Mouse (Mus musculus): ENCODE measurements around the gene Ptx4. TPM values are rescaled to one million over a fixed set of nuclear protein-coding genes. Genes with fewer than 3 reads are reported as not detected.

The Ptx4 gene
- total RNA-seq (2021), result under 1 TPM; 0.67 to 0.91 TPM

DNA sequence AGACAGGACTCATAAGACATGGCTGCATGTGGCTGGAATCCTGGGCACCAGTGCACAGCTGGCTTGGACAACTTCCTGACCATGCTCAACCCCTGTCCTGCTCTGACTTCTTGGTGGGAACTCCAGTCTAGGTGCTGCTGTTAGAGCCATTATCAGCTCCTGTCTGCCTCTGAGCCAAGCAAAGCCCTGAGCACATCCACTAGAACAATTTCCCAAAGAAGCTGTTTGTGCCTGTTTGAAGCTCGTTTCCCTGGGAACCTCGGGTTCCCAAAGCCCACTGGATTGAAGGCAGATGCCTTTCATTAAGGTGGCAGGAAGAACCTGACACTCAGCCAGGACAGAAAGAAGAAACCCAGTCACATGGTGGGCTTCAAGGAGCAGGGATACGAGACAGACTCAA lies at the start of gene Ptx4:
TSS of gene Ptx4 (plus strand) at position 355 of the 400 bp plus-strand sequence.
- no peak for DNase-seq (ENCODE audit: low spot score in 2 of 2)
- intact Hi-C loops (cut with DNase I), result no loop called here

DNA sequence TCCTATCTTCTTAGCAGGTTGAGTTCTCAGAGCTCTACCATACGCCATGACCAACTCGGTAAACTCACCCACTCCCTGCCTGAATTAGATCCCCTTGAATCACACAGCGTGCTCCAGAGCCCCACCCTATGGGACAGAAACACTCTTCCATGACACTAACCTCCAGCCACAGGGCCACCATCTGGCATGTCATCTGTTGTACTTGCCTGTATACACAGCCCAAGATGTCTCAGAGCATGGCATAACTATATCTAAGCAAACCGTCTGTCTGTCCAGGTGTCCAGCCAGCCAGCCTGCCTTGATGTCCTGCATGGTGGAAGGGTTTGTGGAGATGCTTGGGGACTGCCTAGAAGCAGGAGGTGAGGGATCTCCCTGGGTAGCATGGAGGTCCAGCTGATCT lies 43.7 kb upstream of the Ptx4 start:
- intact Hi-C loops (cut with DNase I), result no loop called here
- no peak for DNase-seq (ENCODE audit: low spot score in 2 of 2)

DNA sequence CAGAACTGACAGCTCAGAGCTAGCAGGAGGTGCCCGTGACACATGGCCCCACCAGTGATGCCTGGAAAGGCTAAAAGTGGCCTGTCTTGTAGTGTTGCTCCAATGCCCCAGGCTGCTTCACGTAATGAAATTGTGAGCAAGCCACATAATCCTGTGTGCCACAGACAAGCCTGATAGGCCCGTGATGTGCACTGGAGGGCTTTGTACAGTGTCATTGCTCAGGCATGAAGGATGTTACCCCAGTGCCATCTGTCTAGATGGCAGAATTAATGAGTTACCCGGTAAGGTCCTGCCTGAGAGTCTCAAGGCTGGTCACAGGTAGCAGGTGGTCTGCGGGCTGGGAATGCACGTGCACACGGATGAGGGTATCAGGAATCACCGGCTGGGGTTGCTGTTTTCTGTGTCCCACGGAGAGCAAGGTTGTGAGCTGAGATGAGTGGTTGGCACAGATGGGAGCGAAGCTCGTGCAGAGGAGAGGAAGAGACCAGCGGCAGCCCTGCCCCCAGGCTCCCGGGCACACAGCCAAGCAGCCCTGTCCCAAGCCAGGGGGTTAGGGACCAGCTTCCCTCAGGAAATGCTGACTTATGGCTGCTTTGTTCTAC lies 42.7 kb upstream of the Ptx4 start:
- intact Hi-C loops (cut with DNase I), result no loop called here
- peak; percentile 38 to 40 for DNase-seq (ENCODE audit: low spot score in 2 of 2)

DNA sequence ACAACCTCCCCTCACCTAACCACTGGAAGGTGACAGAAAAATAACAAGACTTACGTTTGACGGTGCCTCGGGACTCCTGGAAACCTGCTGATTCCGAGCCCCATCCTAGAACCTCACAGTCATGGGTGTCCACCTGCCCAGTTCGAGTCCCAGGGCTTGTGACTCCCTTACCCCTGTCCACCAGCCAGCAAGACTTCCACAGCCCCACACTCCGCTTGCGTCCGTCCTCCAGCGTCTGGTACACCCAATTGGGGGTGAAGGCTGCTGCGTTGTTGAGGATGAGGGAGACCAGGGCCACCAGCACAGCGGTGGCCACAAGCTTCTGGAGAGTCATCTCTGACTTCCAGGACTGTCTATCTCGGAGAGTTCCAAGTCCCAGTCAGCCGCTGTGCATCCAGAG lies 40.4 kb upstream of the Ptx4 start:
- intact Hi-C loops (cut with DNase I), result loop anchor here (5.0 kb wide), 1 partner anchor 38 kb away; no protein-coding TSS in a partner anchor
- no peak for DNase-seq (ENCODE audit: low spot score in 2 of 2)

DNA sequence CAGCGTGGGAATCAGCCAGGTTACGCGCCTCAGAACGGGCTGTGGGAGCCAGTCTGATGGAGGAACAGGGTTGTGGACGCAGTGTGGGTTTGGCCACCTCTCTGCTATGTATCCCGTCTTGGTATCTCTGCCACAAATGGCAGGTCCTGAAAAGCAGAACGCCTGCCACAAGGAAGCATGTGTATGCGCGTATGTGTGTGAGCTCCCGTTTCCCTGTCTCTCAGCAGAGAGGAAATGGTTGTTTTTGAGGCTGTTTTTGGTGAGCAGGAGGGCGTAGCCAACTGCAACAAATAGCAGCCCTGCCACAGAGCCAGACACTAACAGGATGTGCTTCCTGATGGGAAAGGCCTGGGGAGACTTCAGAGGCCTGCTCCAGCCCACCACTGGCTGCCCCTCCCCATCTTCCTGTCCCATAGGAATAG lies 39.6 kb upstream of the Ptx4 start:
- intact Hi-C loops (cut with DNase I), result loop anchor here (5.0 kb wide), 1 partner anchor 39 kb away; no protein-coding TSS in a partner anchor
- DNase-seq (ENCODE audit: low spot score in 2 of 2), result no peak

DNA sequence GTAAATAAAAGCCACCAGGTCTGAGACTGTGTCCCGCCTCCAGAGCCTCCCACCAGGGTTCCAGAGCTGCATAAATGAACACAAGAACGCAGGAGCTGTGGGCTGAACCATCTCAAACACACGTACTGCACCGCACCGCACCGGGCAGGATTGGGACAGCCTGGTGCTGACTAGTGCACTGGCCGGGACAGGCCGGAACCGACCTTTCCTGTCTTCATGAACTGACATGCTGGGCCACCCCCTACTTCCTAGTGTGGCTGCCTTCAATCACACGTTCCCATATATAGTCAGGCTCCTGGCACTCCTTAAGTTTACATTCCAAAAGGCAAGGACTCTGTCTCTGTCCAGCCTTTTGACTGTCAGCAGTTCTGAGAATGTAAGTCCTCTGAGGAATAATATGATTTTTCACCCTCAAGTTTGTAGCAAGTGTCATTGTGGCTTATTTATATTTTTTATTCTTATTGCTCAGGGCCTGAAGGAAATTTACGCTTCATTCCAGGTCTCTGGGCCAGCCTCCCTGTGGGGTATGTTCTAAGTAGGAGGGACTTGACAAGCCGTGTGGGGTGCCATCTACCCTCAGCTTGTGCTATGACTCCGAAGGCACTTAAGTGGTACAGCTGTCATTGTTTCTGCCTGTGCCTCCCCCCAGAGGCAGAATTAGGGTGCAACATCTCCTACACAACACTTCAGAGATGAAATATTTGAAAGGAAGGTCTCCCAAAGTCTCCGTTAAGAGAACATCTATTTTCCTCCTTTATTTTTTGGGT lies 38.3 kb upstream of the Ptx4 start:
- DNase-seq (ENCODE audit: low spot score in 2 of 2), result no peak
- intact Hi-C loops (cut with DNase I), result loop anchor here (5.0 kb wide), 1 partner anchor 40 kb away; no protein-coding TSS in a partner anchor

DNA sequence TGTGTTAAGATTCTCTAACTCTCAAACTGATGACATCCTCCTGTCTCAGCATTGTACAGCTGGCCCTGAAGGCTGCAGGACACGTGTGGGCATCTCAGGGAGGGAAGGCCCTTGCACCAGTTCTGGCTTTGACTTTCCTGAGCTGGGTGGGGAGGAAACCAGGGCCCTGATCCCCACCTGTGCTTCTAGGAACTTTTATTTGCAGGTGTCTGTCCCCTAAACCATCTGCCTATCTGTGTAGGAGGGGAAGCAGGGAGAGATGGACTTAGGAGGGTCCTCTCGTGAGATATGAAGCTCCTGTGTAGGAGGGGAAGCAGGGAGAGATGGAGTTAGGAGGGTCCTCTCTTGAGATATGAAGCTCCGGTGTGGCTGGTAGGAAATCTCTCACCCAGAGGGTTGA lies 37.7 kb upstream of the Ptx4 start:
- no peak for DNase-seq (ENCODE audit: low spot score in 2 of 2)
- intact Hi-C loops (cut with DNase I), result loop anchor here (5.0 kb wide), 1 partner anchor 41 kb away; no protein-coding TSS in a partner anchor

DNA sequence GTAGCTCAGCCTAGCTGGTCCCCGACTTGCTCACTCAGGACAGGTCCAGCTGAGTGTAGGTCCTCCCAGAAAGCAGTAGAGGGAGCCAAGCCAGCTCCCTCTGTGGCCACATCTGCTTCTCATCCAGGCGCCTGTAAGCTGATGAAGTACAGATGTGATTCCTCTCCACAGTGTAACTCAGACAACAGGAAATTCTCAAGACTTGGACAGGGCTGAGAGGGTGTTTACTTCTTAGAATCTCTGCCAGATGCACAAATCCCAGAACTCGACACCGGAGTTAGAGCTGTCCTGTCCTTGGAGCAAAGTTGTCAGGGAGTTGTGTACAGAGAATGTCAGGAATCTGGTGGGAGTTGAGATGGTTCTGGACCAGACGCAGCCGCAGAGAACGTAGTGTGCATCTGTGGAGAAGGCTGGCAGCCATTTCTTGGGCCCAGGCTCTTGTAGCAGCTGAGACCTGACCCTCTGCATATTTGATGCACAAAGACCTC lies 37.1 kb upstream of the Ptx4 start, which contains the start of gene Tmem204:
TSS of gene Tmem204 (minus strand) at position 148 of the 488 bp plus-strand sequence.
- DNase-seq (ENCODE audit: low spot score in 2 of 2), result no peak

DNA sequence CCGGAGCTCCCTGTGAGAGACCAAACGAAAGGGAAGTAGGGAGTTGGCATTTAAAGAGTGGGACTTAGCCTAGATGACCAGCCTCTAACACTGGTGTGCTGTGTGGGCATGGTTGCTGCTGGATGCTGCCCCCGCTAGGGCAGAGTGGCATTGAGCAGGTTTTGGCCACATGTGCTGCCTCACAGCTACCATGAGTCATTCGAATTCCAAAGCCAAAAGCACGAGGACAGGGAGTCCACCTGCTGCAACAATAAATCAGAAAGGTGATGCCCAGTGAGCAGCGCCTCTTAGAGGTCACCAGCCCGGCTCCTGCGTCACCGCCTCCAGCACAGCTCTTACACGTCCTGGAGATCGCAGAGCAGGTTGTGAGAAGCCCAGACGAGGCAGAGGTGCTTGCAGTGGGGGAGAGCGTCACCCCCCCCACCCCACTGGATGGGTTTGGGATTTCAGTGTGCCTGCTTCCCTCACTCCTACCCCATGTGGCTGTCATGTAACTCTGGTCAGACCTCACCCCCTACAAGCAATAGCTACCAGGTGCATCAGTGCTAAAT lies 35.6 kb upstream of the Ptx4 start:
- DNase-seq (ENCODE audit: low spot score in 2 of 2), result no peak
- intact Hi-C loops (cut with DNase I), result loop anchor here (5.0 kb wide), 1 partner anchor 43 kb away; no protein-coding TSS in a partner anchor

More for the DNA sequence above, 37.1 kb upstream of the Ptx4 start, which contains the start of gene Tmem204:
- intact Hi-C loops (cut with DNase I), result loop anchor here (5.0 kb wide), 1 partner anchor 41 kb away; no protein-coding TSS in a partner anchor

DNA sequence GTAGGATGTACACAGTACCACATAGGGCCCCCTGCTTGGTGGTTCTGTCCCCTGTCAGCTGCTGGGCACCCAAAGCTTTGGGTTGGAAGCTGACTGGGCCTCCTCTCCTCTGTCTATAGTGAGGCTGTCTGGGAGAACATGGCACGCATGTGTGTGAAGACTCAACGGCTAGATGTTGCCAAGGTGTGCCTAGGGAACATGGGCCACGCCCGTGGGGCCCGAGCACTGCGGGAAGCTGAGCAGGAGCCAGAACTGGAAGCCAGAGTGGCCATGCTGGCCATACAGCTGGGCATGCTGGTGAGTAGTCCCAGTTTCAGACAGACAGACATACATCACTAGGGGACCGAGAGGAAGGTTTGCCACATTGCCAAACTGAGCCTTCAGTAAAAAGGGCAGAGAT lies 33.8 kb upstream of the Ptx4 start:
- intact Hi-C loops (cut with DNase I), result no loop called here
- DNase-seq (ENCODE audit: low spot score in 2 of 2), result no peak

DNA sequence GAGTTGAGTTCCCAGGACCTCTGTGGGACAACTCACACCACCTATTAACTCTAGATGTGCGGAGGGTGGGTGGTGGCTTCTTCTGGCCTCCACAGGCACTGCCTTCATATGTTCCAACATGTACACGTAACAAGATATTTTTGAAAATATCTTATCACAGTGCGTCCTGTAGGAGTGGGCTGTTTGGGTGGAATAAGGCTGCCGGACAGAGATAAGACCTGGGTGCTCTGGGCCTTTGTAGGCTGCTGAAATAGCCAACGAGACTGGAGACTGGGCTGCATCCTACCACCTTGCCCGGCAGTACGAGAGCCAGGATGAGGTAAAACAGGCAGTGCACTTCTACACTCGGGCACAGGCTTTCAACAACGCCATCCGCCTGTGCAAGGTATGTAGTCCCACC lies 31.4 kb upstream of the Ptx4 start:
- DNase-seq (ENCODE audit: low spot score in 2 of 2), result no peak
- intact Hi-C loops (cut with DNase I), result no loop called here

DNA sequence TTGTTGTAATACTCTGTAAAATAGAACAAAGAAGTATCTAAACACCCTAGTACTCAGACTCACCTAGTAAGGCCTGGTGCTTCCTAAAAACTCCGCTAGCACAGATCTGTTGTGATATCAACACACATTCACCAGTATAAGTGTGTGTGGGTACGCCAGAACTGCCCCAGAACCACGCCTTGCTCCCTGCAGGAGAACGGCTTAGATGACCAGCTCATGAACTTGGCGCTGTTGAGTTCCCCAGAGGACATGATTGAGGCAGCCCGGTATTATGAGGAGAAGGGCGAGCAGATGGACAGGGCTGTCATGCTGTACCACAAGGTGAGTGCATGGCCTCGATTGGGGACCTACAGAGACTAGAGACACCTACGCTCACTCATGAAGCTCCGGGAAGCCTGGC lies 30.1 kb upstream of the Ptx4 start:
- DNase-seq (ENCODE audit: low spot score in 2 of 2), result no peak
- intact Hi-C loops (cut with DNase I), result no loop called here

DNA sequence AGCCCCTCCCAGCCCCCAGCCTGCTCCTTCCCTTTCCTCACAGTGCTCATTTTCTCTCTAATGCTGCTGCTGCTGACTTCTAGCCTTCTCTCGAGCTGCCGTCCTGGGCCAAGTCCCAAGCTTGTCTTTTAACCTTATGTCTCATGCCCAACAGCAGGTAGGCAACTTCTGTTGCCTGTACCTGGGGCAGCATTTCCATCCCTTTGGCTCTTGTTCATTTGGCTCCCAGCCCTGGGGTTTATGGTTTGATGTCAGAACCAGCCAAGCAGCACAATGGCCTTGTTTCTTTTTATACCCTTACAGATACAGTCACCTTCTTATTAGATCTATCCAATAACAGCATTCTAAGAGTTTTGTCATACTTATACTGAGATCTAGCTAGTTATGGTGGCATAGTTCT lies 24.3 kb upstream of the Ptx4 start:
- DNase-seq (ENCODE audit: low spot score in 2 of 2), result no peak
- intact Hi-C loops (cut with DNase I), result no loop called here

DNA sequence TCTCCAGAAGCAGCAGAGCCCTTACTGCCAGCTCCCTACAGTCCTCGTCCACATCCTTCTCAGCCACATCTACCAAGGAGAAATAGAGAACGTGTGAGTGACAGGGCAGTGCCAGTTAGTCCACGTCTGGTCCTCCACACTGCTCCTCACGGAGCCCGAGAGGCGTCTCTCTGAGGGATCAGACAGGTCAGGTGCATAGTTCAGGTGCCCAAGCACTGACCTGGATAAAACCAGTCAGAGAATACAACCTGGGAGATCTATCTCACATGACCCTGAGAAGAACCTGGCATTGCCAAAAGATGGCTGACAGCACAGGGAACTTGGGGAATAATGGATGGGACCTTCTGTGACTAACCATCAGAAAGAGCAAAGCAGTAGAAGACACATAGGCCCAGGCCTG lies 20.5 kb upstream of the Ptx4 start:
- intact Hi-C loops (cut with DNase I), result no loop called here

DNA sequence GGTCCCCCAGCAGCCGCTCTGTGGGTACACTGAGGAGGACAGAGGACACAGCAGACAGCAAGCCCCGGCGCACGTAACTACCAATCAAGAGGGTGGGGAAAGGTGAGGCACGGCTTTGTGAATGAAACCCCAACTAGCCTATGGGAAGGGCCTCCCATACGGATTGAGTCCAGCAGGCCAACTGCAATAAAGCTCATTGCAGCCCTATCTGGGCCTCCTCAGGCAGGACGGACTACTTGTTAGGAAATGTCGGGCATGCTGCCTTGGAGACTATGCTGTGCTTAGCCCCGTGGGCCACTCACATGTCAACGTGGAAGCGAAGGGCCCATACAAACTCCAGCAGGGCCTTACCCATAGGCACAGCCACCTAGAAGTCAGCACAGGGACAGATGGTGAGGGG lies 19.2 kb upstream of the Ptx4 start:
- intact Hi-C loops (cut with DNase I), result no loop called here

More for the DNA sequence above, 20.5 kb upstream of the Ptx4 start:
- DNase-seq (ENCODE audit: low spot score in 2 of 2), result no peak

DNA sequence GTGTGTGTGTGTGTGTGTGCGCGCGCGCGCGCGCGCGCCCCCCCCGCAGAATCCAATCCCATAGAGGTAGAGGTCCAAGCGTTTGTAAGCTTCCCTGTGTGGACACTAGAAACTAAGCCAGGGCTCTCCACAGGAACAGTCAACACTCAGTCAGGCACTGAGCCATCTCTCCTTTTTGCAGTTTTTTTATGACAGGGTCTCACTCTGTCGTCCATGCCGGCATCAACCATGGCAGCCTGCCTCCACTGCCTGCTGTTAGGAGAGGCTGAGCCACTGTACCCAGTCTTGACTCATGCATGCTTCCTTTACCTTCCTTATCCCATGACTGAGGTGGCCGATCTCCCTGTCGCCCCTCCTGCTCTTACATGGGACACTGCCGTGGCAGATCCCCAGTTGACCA lies 12.8 kb upstream of the Ptx4 start:
- no peak for DNase-seq (ENCODE audit: low spot score in 2 of 2)
- intact Hi-C loops (cut with DNase I), result no loop called here

More for the DNA sequence above, 19.2 kb upstream of the Ptx4 start:
- no peak for DNase-seq (ENCODE audit: low spot score in 2 of 2)

DNA sequence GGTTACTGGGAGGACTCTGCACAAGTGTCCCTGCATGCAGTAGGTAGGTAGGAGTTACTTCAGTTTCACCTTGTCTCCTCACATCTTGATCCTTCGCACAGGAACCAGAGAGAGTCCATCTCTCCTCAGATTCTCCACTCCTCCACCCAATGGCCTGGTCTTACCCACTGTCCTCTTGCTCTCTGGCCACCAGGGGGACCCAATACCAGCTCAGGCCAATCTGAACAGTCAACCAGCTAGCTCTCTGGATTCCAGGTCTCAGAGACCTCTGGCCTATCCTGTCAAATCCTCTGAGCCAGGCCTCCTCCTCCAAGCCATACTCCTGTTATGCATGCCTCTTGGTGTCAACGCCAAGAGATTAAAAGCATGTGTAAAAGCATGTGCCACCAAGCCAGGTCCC lies 11.0 kb upstream of the Ptx4 start:
- intact Hi-C loops (cut with DNase I), result no loop called here
- no peak for DNase-seq (ENCODE audit: low spot score in 2 of 2)

DNA sequence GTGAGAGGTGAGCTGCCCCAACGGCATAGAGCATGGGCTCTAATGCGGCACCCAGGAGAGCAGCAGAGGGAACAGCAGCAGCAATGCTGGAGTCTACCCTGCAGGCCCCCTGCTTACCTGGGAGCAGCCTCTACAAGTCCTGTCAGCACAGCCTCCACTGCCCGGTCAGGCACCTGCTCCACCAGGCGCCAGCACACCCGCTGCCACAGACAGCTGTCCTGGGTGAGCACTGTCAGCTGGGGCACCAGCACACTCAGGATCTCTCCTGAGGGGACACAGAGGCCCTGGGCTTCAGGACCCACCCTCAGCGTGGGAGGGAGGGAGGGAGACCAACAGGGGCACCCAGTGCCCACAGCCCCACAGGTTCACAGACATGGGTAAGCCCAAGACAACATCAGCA lies 10.0 kb upstream of the Ptx4 start:
- intact Hi-C loops (cut with DNase I), result no loop called here
- DNase-seq (ENCODE audit: low spot score in 2 of 2), result no peak

DNA sequence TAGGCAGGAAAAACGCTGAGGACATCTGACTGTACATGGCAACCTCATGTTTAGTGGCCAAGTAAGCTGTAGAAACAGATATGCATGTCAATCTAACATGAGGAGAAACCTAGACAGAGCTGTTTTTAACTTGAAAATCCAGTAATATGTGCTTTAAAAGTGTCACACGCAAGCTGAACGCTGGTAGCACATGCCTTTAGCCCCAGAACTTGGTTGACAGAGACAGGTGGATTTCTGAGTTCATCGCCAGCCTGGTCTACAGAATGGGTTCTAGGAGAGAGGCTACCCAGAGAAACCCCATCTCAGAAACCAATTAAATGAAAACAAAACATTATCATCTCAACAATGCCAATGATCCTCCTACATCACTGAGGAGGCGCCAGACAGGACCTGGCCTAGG lies 9.3 kb upstream of the Ptx4 start:
- no peak for DNase-seq (ENCODE audit: low spot score in 2 of 2)
- intact Hi-C loops (cut with DNase I), result no loop called here

DNA sequence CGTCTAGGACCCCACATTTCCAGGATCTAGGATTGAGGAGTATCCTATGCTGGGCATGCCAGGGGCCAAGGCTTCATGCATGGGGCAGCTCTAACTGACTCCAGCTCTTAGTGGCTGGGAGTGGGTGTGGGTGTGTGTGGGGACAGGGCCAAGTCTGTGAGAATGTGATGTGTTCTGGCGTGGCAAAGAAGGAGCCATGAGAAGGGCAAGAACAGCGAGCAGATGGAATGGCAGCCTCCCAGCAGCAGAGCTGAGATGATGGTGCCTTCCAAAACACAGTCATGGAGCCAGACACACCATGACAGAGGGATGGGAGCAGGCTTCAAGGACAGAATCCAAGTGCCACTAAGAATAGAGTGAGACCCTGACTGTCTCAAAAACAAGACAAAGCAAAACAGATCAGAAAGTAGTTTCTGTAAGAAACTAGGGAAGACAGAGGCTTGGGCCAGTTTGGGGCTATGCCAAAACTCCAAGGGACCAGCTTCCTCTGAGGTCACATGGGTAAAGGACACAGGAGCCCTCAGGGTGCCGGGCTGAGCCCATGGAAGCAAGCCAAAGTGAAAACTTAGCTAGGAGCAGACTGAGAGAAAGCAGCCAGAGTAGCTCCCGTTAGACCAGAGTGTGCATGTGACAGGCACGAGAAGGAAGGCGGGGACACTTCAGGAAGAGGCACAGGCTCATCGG lies 8.7 kb upstream of the Ptx4 start:
- intact Hi-C loops (cut with DNase I), result no loop called here
- peak; percentile 35 to 48 for DNase-seq (ENCODE audit: low spot score in 2 of 2)
